Mouse (Mus musculus) E14TG2a.4 (cell line): ENCODE data around the gene Vmn2r19.

Experiments used
- CTCF ChIP-seq: conservative IDR thresholded peaks from 2 replicates; pipeline ENCODE4 v1.5.1; 2014; ENCODE audit warnings: low read length
- POU5F1 ChIP-seq: IDR thresholded peaks from 2 replicates; pipeline ENCODE4 v1.6.1; 2014; ENCODE audit warnings: low read length, borderline replicate concordance

DNA sequence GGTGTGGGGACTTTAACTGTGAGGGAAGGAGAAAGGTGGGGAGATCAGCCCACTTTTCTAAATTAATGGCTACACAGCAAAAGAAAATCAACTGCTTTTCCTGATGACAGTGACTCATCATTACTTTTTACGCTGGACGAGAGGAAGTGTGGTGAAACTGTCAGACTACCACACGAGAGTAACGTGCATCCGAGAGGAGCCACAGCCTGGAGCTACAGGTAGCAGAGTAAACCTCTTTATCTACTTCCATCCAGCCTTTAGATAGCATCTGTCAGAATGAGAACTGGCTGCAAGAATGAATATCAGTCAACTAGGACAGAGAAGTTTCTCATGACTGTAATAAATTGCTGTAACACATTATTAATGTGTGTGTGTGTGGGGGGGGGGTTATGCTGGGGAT is 41.2 kb upstream of the Vmn2r19 start:
- TF ChIP-seq CTCF, result no peak
- TF ChIP-seq POU5F1, result no peak
